Mouse (Mus musculus) left cerebral cortex, adult 2 months (tissue): ENCODE results near the gene Nrip3. TPM values are rescaled to one million over a fixed set of nuclear protein-coding genes. Genes with fewer than 3 reads are reported as not detected.

Source experiments
- DNase-seq, 2 experiments: peaks; one replicate each; pipeline ENCODE4 v3.0.0; 2021 to 2022; ENCODE audit warnings: low spot score in 2 of 2, mixed read lengths in 1 of 2; ENCODE audit errors: extremely low spot score in 1 of 2
- H3K27ac ChIP-seq: fragments of 200-600 bp; 2 replicates; pipeline ENCODE4 v1.8.1; 2022
- H3K4me3 ChIP-seq: fragments of 200-600 bp; 2 replicates; pipeline ENCODE4 v1.8.1; 2022
- CTCF ChIP-seq: fragments of 200-600 bp; IDR thresholded peaks from 2 replicates; pipeline ENCODE4 v1.8.1; 2022; ENCODE audit warnings: antibody characterized with exemption, mild to moderate bottlenecking, moderate library complexity
- intact Hi-C: fragments of 180-260 bp; cut with DNase I; formaldehyde crosslinking; loops from one replicate; pipeline ENCODE4 v1.15.1; 2025
- long read RNA-seq, 2 experiments: library from polyadenylated mRNA; stranded (forward); transcript quantifications; one replicate each; pipeline ENCODE4 v2.0.0; 2021; ENCODE audit warnings: borderline mapping rate in 2 of 2
- total RNA-seq, 2 experiments: library from RNA; stranded (reverse); gene quantifications; 2 replicates each; pipeline ENCODE4 v1.2.3; 2021

Gene Nrip3
- 10 to 100 TPM; 83.4 to 86.7 TPM for total RNA-seq
- long read RNA-seq, experiment 1, transcript Nrip3-201 (7 exons, 3,910 nt), result major isoform, 239 of 257 reads
- long read RNA-seq, experiment 1, partial matches to known transcripts, result 3 of 257 reads
- long read RNA-seq, experiment 1, other reads (novel, unspliced or antisense), result 15 of 257 reads
- long read RNA-seq, experiment 2, transcript Nrip3-201 (7 exons, 3,910 nt), result major isoform, 164 of 181 reads
- long read RNA-seq, experiment 2, partial matches to known transcripts, result 5 of 181 reads
- long read RNA-seq, experiment 2, other reads (novel, unspliced or antisense), result 11 of 181 reads

DNA sequence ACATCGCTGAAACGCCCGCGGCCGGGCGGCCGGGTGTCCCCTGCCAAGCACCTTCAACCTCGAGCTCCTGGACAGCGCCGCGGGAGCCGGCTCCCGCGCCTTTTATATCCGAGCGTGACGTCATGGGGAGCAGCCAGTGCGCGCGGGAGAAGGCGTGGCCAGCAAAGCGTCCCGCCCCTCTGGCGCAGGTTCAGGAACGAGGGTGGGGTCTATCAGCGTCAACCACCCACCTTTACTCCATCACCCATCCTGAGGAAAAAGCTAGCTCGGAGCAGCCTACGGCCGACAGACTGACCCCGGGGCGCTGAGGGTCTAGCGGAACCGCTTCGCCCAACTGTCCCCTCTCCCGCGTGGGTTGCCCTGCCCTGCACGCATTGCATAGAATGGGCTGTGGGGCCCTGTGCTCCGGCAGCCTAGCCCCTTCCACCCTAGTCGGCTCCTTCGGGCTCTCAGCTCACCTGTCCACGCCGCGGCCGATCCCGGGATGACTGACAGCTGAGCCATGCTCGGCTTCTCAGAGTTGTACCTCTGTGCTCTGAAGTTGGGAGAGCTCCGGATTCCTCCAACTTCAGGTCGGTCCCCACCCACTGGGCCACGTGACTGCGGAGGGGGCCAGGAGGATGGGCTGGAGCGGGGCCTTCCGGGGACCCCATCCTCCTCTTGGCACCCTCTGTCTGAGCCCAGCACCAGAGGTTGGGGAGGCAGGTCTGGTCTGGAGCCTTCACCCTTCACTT lies at the start of gene Nrip3:
Gene Nrip3 (minus strand): TSS at position 556 of the 734 bp plus-strand sequence.
- TF ChIP-seq CTCF, result no peak
- peak; percentile 74 to 79 for DNase-seq
- peak within 1 kb of the TSS; percentile 74 for H3K4me3 ChIP-seq
- H3K27ac ChIP-seq, result peak within 1 kb of the TSS; percentile 75
- intact Hi-C loops, result loop anchor here (2.0 kb wide), 1 partner anchor 29 kb away; the partner anchor contains the start of gene Tmem9b

DNA sequence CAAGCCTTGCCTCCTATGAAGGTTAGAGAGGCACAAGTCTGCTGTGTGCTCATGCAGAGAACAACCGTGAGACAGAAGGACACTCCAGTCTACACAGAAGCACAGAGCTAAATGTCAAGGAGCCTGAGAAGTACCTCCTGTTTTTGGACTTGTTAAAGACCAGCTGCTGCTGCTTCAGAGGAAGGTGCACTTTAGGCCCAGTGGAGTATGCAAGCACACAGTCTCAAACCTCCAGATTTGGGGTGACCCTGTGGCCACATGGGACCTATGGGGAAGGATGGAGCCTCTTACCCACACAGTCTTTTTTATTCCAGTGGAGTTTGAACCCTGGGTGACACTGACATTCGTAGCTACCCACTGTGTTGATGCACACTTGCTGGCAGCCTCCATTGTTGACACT lies 49.6 kb upstream of the Nrip3 start:
- no peak for DNase-seq
- intact Hi-C loops, result no loop called here
- no peak overlapping the region for H3K4me3 ChIP-seq
- no peak overlapping the region for H3K27ac ChIP-seq
- no peak for TF ChIP-seq CTCF

DNA sequence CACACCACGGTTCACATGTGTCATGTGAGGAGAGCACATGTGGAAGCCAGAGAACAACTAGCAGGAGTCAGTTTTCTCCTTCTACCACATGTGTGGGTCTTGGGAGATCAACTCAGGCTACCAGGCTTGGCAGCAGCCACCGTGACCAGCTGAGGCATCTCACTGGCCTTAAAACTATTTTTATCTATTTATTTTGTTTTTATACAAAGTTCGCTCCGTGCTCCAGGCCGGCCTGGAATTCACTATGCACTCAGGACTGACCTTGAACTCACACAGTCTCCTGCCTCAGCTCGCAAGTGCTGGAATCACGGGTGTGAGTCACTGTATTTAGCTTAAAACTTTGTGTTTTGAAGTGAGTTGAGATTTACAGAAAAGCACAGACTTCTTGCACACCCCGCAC lies 45.1 kb upstream of the Nrip3 start:
- intact Hi-C loops, result no loop called here
- DNase-seq, result no peak
- no peak for TF ChIP-seq CTCF
- H3K4me3 ChIP-seq, result no peak overlapping the region
- no peak overlapping the region for H3K27ac ChIP-seq

DNA sequence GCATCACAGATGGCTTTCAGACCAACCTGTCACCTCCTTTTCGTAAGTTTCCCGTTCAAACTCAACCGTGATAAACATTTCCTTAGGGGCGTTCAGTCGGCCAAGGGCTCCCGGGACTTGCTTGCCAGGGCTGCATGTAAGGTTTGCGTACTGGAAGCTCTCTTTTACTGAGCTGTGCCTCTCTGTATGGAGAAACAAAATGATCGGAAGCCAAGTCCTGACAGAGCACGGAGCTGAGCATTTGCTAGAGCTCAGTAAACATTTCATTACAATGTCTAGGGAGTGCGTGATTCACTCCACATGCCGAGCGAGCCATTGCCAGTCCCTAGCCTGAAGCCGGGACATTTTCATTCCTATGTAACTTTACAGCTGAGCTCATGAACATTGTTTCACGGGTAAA lies 43.5 kb upstream of the Nrip3 start:
- no peak for DNase-seq
- H3K4me3 ChIP-seq, result no peak overlapping the region
- no peak overlapping the region for H3K27ac ChIP-seq
- intact Hi-C loops, result no loop called here
- TF ChIP-seq CTCF, result no peak

DNA sequence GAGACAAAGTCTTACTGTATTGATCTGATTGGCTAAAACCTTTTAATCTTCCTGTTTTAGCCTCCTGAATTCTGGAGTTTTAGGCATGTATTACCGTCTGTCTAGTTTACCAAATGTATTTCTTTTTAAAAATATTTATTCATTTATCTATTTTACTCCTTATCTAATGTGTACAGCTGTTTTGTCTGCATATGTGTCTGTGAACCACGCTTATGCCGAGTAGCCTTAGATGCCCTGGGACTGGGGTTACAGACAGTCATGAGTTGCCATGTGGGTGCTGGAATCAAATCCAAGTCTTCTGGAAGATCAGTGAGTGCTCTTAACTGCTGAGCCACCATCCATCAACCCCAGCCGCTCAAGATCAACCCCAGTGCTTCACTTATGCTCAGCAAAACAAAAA lies 36.8 kb upstream of the Nrip3 start:
- DNase-seq, result no peak
- no peak overlapping the region for H3K4me3 ChIP-seq
- H3K27ac ChIP-seq, result no peak overlapping the region
- TF ChIP-seq CTCF, result no peak
- intact Hi-C loops, result no loop called here

DNA sequence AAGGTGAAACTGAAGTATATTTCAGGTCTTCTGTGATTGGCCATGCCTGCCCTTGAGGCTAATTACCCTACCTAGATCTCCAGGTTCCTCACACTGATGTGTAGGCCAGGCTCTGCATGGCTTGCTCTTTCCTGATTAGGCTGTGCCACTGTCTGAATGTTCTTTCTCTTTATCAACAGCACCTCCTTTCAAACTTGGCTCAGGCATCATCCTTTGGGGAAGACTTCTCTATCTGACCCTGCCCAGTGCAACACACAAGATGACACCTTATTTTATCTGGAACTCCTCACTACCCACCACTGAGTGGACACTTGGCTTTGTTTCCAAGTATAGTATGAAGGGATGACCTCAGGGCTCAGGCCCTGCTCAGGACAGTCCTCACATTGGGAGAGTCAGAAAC lies 36.1 kb upstream of the Nrip3 start:
- TF ChIP-seq CTCF, result no peak
- Histone ChIP-seq H3K4me3 (no peak overlapping the region), H3K27ac (no peak overlapping the region)
- no peak for DNase-seq
- intact Hi-C loops, result no loop called here

DNA sequence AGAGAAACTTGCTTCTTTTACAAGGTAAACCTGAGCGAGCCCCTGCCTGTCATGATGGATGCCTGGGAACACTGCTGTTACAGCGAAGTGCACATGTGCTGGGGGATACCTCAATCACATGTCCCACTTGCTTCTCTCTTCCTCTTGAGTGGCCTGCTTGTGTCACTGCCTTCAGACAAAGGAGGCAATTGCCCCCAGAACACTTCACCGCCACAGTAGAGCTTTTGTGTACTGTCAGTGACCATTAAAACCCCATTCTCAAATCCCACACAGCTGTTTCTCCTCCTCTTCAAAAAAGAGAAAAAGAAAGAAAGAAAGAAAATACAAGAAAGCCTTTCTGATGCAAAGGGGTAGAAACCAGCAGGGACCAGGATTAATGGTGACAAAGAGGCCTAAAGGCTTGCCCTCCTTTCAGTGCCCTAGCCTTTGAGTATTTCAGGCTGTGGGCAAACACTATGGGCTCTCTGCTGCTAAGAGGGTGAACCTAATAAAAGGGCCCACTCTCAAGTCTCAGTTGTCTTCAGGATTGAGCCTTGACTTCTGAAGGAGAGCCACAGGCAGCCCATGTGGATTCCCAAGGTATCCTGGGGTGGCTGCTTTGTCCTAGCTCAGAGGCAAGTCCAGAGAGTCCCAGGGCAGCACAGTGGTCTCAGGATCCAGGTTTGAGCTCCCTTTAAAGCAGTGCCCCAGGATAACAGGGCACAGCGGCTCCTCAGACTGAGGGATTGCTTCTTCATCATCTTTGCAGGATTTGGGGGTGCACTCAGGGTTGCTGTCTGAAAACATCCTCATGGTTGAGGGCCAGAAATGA lies 31.7 kb upstream of the Nrip3 start:
- intact Hi-C loops, result no loop called here
- Histone ChIP-seq H3K4me3 (no peak overlapping the region), H3K27ac (no peak overlapping the region)
- no peak for TF ChIP-seq CTCF
- no peak for DNase-seq

DNA sequence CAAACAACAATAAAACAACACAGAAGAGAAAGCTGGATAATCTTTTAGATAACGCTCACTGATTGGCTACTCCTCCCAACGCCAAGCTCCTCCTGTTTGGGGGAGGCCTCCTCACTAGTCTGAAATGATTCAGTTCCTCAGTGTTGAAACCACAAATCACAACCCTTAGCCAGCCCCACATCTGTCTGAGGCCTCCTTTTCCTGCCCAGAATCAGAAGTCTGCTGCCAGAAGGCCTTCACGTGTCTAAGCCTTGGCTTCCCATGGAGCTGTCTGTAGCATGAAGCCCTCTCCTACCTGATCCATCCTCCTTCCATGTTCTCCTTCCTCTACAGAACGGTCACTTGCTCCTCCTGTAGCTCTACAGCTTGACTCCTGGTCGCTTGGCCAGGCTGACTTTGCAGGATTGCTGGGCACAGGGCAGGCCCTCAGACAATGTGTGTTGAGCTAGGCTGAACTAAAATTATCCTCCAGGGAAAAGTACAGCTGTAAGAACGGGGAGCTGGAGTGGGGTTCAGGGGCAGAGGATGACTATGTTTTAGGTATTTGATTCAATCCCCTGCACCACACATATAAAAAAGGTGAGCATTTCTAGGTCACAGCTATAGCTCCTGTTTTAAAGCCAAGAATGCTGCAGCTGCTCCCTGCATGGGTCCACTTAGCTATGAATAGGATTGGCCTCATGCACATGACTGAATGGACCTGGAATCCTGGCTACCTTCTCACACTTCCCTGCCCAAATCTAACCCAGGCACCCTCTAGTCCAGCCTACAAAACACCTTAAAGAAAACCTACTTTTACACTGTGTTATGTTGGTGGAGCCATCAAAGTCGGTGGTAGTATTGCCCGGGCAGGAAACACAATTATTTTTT lies 26.0 kb upstream of the Nrip3 start:
- no peak for DNase-seq
- no peak for TF ChIP-seq CTCF
- no peak overlapping the region for H3K4me3 ChIP-seq
- H3K27ac ChIP-seq, result no peak overlapping the region
- intact Hi-C loops, result no loop called here

DNA sequence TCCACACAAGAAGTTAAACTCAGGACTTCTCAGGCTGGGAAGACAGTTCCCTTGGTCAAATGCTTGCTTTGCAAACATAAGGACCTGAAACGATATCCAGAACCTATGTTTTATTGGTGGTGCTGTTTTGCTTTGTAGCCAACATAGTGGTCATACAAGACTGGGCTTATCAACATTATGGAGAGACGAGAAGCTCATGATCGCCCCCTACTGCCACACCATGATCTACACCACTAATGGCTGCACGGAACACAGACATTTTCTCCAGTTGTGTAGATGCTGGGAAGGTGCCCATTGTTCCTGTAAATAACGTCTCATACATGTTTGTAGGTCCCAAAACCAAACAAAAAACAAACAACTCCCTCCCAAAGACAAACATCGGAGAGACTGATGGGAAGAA lies 23.0 kb upstream of the Nrip3 start:
- intact Hi-C loops, result no loop called here
- no peak overlapping the region for H3K27ac ChIP-seq
- H3K4me3 ChIP-seq, result no peak overlapping the region
- TF ChIP-seq CTCF, result peak; percentile 43
- no peak for DNase-seq

DNA sequence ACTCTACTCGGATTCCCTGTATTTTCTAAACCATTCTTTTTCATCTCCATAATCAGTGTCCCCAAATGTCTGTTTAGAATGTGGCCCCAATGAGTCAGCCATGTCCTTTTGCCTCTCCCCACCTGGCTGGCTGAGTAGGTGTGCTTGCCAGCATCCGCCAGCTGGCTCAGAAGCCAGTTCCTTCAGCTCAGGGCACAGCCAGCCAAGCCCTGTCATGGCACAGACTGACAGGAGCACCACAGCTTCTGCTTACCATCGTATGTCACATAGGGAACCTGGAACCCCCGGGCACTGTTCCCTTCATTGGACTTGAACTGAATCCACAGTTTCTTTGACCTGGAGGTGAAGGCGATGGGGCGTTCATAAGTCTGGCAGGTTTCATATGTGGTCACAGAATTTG lies 22.5 kb upstream of the Nrip3 start:
- no peak for TF ChIP-seq CTCF
- intact Hi-C loops, result no loop called here
- Histone ChIP-seq H3K4me3 (no peak overlapping the region), H3K27ac (no peak overlapping the region)
- no peak for DNase-seq

DNA sequence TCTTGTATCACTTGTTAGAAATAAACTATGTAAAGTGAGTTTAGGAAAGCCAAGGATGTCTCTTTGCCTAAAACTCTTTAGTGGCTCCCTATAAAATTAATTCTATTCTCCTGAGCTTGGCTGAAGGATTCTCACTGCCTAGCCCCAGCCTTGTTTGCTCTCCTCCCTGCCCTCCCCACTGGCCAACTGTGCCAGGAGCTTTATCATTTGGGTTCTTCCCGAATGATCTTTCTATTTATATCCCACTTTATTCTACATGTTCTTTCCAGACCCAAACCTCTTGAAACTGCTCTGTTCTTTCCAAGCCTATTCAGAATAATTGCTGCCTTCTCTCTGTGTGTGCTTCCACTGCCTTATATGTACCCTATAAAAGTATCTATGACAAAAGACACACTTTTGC lies 21.7 kb upstream of the Nrip3 start:
- intact Hi-C loops, result no loop called here
- TF ChIP-seq CTCF, result no peak
- DNase-seq, result no peak
- Histone ChIP-seq H3K4me3 (no peak overlapping the region), H3K27ac (no peak overlapping the region)
